Mouse (Mus musculus): ENCODE measurements around the gene Ttc39b. TPM values are rescaled to one million over a fixed set of nuclear protein-coding genes. Genes with fewer than 3 reads are reported as not detected.

Ttc39b gene
- total RNA-seq, 4 experiments from 2014 or later = 4.4 to 5.1 (median 4.9) TPM

- DNase-seq (ENCODE audit: low spot score in 2 of 2) = no peak
Measured at GRCm38 (mm10) chr4:83317826-83318348, 6.2 kb downstream of the Ttc39b start.

- DNase-seq (ENCODE audit: low spot score in 2 of 2) = no peak
Measured at GRCm38 (mm10) chr4:83316718-83317117, 7.3 kb downstream of the Ttc39b start.

GRCm38 (mm10) chr4:83315930-83316329, 8.1 kb downstream of the Ttc39b start:
- no peak for DNase-seq (ENCODE audit: low spot score in 2 of 2)

- DNase-seq (ENCODE audit: low spot score in 2 of 2) = peak in 1 of 2 experiments; percentile 20
Measured at GRCm38 (mm10) chr4:83314922-83315881, 8.9 kb downstream of the Ttc39b start.

- DNase-seq (ENCODE audit: low spot score in 2 of 2) = no peak
Measured at GRCm38 (mm10) chr4:83314261-83314793, 9.7 kb downstream of the Ttc39b start.

GRCm38 (mm10) chr4:83312336-83312735, 11.7 kb downstream of the Ttc39b start:
- no peak for DNase-seq (ENCODE audit: low spot score in 2 of 2)

- peak in 1 of 2 experiments; percentile 23 for DNase-seq (ENCODE audit: low spot score in 2 of 2)
Measured at GRCm38 (mm10) chr4:83311481-83311880, 12.6 kb downstream of the Ttc39b start.

GRCm38 (mm10) chr4:83310990-83311389, 13.1 kb downstream of the Ttc39b start:
- no peak for DNase-seq (ENCODE audit: low spot score in 2 of 2)

GRCm38 (mm10) chr4:83308914-83309313, 15.1 kb downstream of the Ttc39b start:
- no peak for DNase-seq (ENCODE audit: low spot score in 2 of 2)

GRCm38 (mm10) chr4:83307686-83308469, 16.2 kb downstream of the Ttc39b start:
- no peak for DNase-seq (ENCODE audit: low spot score in 2 of 2)

GRCm38 (mm10) chr4:83306879-83307278, 17.2 kb downstream of the Ttc39b start:
- DNase-seq (ENCODE audit: low spot score in 2 of 2) = no peak

GRCm38 (mm10) chr4:83305099-83305498, 19.0 kb downstream of the Ttc39b start:
- no peak for DNase-seq (ENCODE audit: low spot score in 2 of 2)

- DNase-seq (ENCODE audit: low spot score in 2 of 2) = peak; percentile 39 to 41
Measured at GRCm38 (mm10) chr4:83302887-83303827, 20.9 kb downstream of the Ttc39b start.

GRCm38 (mm10) chr4:83302123-83302737, 21.8 kb downstream of the Ttc39b start:
- DNase-seq (ENCODE audit: low spot score in 2 of 2) = no peak

- DNase-seq (ENCODE audit: low spot score in 2 of 2) = no peak
Measured at GRCm38 (mm10) chr4:83301713-83302112, 22.3 kb downstream of the Ttc39b start.

- DNase-seq (ENCODE audit: low spot score in 2 of 2) = peak in 1 of 2 experiments; percentile 18
Measured at GRCm38 (mm10) chr4:83284768-83285350, 39.2 kb downstream of the Ttc39b start.

GRCm38 (mm10) chr4:83283973-83284767, 39.9 kb downstream of the Ttc39b start:
- DNase-seq (ENCODE audit: low spot score in 2 of 2) = no peak

GRCm38 (mm10) chr4:83282424-83282823, 41.6 kb downstream of the Ttc39b start:
- DNase-seq (ENCODE audit: low spot score in 2 of 2) = no peak

GRCm38 (mm10) chr4:83279236-83279635, 44.8 kb downstream of the Ttc39b start:
- no peak for DNase-seq (ENCODE audit: low spot score in 2 of 2)

Measured in gastrocnemius, adult 8-10 months (tissue).